Mouse (Mus musculus): ENCODE data around the gene Ppara.
"Not testable (repeated sequence)": the region's sequence is repeated elsewhere in the genome, so short reads cannot be mapped to it uniquely, and the experiment has no call there.

The Ppara gene

GRCm38 (mm10) chr15:85756611-85757010 lies 21.8 kb downstream of the Ppara start:
- DNase-seq (ENCODE audit: low read depth, low spot score), result no peak

GRCm38 (mm10) chr15:85757768-85758167 lies 23.0 kb downstream of the Ppara start:
- peak; percentile 23 for DNase-seq (ENCODE audit: low read depth, low spot score)

GRCm38 (mm10) chr15:85762761-85763160 lies 28.0 kb downstream of the Ppara start:
- DNase-seq (ENCODE audit: low read depth, low spot score), result no peak

GRCm38 (mm10) chr15:85765022-85765421 lies 30.2 kb downstream of the Ppara start:
- DNase-seq (ENCODE audit: low read depth, low spot score), result no peak

GRCm38 (mm10) chr15:85766677-85767076 lies 31.9 kb downstream of the Ppara start:
- no peak for DNase-seq (ENCODE audit: low read depth, low spot score)

GRCm38 (mm10) chr15:85768991-85769390 lies 34.2 kb downstream of the Ppara start:
- no peak for DNase-seq (ENCODE audit: low read depth, low spot score)

GRCm38 (mm10) chr15:85771306-85772121 lies 36.7 kb downstream of the Ppara start:
- DNase-seq (ENCODE audit: low read depth, low spot score), result no peak

GRCm38 (mm10) chr15:85772146-85772740 lies 37.5 kb downstream of the Ppara start:
- no peak for DNase-seq (ENCODE audit: low read depth, low spot score)

- DNase-seq (ENCODE audit: low read depth, low spot score), result no peak
Observed at GRCm38 (mm10) chr15:85774419-85774818, 39.6 kb downstream of the Ppara start.

GRCm38 (mm10) chr15:85775001-85775400 lies 40.2 kb downstream of the Ppara start:
- DNase-seq (ENCODE audit: low read depth, low spot score), result no peak

- no peak for DNase-seq (ENCODE audit: low read depth, low spot score)
Observed at GRCm38 (mm10) chr15:85776241-85776640, 41.5 kb downstream of the Ppara start.

- no peak for DNase-seq (ENCODE audit: low read depth, low spot score)
Observed at GRCm38 (mm10) chr15:85776771-85777170, 42.0 kb downstream of the Ppara start.

GRCm38 (mm10) chr15:85778891-85779290 lies 44.1 kb downstream of the Ppara start:
- DNase-seq (ENCODE audit: low read depth, low spot score), result not testable (repeated sequence)

- DNase-seq (ENCODE audit: low read depth, low spot score), result peak; percentile 46
Observed at GRCm38 (mm10) chr15:85783146-85783545, 48.4 kb downstream of the Ppara start.

- no peak for DNase-seq (ENCODE audit: low read depth, low spot score)
Observed at GRCm38 (mm10) chr15:85784341-85784740, 49.6 kb downstream of the Ppara start.

- no peak for DNase-seq (ENCODE audit: low read depth, low spot score)
Observed at GRCm38 (mm10) chr15:85786711-85787110, 51.9 kb downstream of the Ppara start.

GRCm38 (mm10) chr15:85787482-85787881 lies 52.7 kb downstream of the Ppara start:
- no peak for DNase-seq (ENCODE audit: low read depth, low spot score)

GRCm38 (mm10) chr15:85788051-85788450 lies 53.3 kb downstream of the Ppara start:
- no peak for DNase-seq (ENCODE audit: low read depth, low spot score)

GRCm38 (mm10) chr15:85788633-85789032 lies 53.9 kb downstream of the Ppara start:
- DNase-seq (ENCODE audit: low read depth, low spot score), result no peak

GRCm38 (mm10) chr15:85791449-85791848 lies 56.7 kb downstream of the Ppara start:
- DNase-seq (ENCODE audit: low read depth, low spot score), result no peak

GRCm38 (mm10) chr15:85792819-85793218 lies 58.0 kb downstream of the Ppara start:
- DNase-seq (ENCODE audit: low read depth, low spot score), result no peak

- peak; percentile 70 for DNase-seq (ENCODE audit: low read depth, low spot score)
Observed at GRCm38 (mm10) chr15:85795516-85795915, 60.7 kb downstream of the Ppara start.

GRCm38 (mm10) chr15:85798676-85799075 lies 63.9 kb downstream of the Ppara start:
- DNase-seq (ENCODE audit: low read depth, low spot score), result no peak
